Mouse (Mus musculus) midbrain, postnatal 0 days (tissue): ENCODE results near the gene Mrnip. TPM values are rescaled to one million over a fixed set of nuclear protein-coding genes. Genes with fewer than 3 reads are reported as not detected.

Source experiments
- ATAC-seq: fragments of 200-750 bp; cut with Nextera tagmentation; 2 replicates; pipeline ENCODE4 v1.8.0; 2017; ENCODE audit warnings: moderate number of reproducible peaks, mild to moderate bottlenecking, moderate TSS enrichment, moderate library complexity; ENCODE audit not compliant: low FRiP score
- DNase-seq: peaks from one replicate; pipeline ENCODE4 v3.0.0-alpha.2; 2015; ENCODE audit warnings: low spot score
- H3K27ac ChIP-seq: fragments of 300-500 bp; sonication (generic); 2 replicates; pipeline ENCODE4 v1.5.1; 2014; ENCODE audit warnings: low read depth, mild to moderate bottlenecking, low read length, mixed read lengths
- H3K27me3 ChIP-seq: fragments of 300-500 bp; sonication (generic); 2 replicates; pipeline ENCODE4 v1.6.1; 2014; ENCODE audit warnings: low read length, control low read depth, mixed read lengths; ENCODE audit not compliant: insufficient read depth
- H3K36me3 ChIP-seq: fragments of 300-500 bp; sonication (generic); 2 replicates; pipeline ENCODE4 v1.6.1; 2014; ENCODE audit warnings: low read length, control low read depth, mixed read lengths; ENCODE audit not compliant: insufficient read depth
- H3K4me1 ChIP-seq: fragments of 300-500 bp; sonication (generic); 2 replicates; pipeline ENCODE4 v1.6.1; 2014; ENCODE audit warnings: mild to moderate bottlenecking, control low read depth, antibody characterized with exemption, low read length, mixed read lengths; ENCODE audit not compliant: insufficient read depth
- H3K4me2 ChIP-seq: fragments of 300-500 bp; sonication (generic); 2 replicates; pipeline ENCODE4 v1.6.1; 2014; ENCODE audit warnings: low read depth, mild to moderate bottlenecking, low read length, mixed read lengths; ENCODE audit not compliant: poor library complexity, severe bottlenecking
- H3K4me3 ChIP-seq: fragments of 300-500 bp; sonication (generic); 2 replicates; pipeline ENCODE4 v1.5.1; 2014; ENCODE audit warnings: low read depth, mild to moderate bottlenecking, low read length, moderate library complexity
- H3K9ac ChIP-seq: fragments of 300-500 bp; sonication (generic); replicated peaks from 2 replicates; pipeline ENCODE4 v1.6.1; 2014; ENCODE audit warnings: mild to moderate bottlenecking, low read length, moderate library complexity, mixed read lengths; ENCODE audit not compliant: poor library complexity, severe bottlenecking
- H3K9me3 ChIP-seq: fragments of 300-500 bp; sonication (generic); 2 replicates; pipeline ENCODE4 v1.6.1; 2016; ENCODE audit warnings: low read length, control low read depth
- CTCF ChIP-seq: IDR thresholded peaks from 2 replicates; pipeline ENCODE4 v1.5.1; 2016; ENCODE audit warnings: antibody characterized with exemption, mild to moderate bottlenecking
- WGBS: fragments of 180-500 bp; shearing (Covaris S2); extraction: QIAGEN DNeasy Blood & Tissue Kit; methylation state at CpG from one replicate; pipeline ENCODE4 v1.1.7; 2014; 5-methylcytosine and 5-hydroxymethylcytosine counted together
- polyA plus RNA-seq: library from polyadenylated mRNA; unstranded; fragments of >200 nt; fragmentation: Nextera tagmentation; extraction: Ambion mirVana; gene quantifications from 2 replicates; pipeline ENCODE4 v1.2.1, GENCODE M21; 2015
- total RNA-seq: library from RNA; depleted of rRNA; stranded (reverse); fragments of >200 nt; gene quantifications from 2 replicates; pipeline ENCODE4 v1.2.3, GENCODE M21; 2014

Mrnip gene
- total and polyA plus RNA-seq, 2 experiments from 2014 or later = 37.9 to 41.3 TPM

DNA sequence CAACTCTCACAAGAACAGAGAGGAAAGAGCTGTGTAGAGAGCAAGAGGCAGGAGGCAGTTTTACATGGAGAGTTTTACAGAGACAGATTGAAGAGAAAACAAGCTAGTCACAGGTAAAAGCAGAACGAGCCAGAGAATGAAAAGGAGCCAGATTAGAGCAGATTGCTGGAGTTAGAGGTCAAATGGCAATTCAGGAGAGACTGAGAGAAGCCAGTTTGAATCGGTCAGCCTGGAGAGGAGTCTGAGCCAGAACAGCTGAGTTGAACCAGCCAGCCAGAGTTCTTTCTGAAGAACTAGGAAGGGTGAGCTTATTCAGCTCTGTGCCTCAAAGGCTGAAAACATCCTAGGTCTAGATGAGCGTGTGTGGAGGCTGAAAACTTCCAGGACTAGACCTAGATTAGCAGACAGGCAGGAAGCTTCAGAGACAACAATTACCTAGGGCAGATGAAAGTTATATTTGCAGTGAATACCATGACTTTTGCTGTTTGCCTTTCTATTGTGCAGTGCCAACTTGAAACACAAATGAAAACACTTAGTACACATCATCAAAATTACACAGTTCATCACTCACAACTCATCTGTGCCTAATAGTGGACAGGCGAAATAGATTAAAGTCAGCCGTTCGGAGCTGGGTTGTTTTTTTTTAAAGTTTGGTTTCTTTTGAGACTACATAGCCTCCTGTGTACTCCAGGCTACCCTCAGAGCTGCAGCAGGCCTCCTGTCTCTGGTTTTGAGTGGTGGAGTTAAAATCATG is 6.4 kb downstream of the Mrnip start:
- DNase-seq (no peak), ATAC-seq (no peak)
- 82% methylated on average over 6 of the region's 6 CpGs for WGBS
- no peak overlapping the region for H3K9ac ChIP-seq
- no peak for TF ChIP-seq CTCF
- H3K4me1 ChIP-seq = no peaks in the 10 kb centered on the region; the same call in 1 of the 2 replicates
- no peak overlapping the region for H3K4me3 ChIP-seq
- H3K9me3 ChIP-seq = no peaks in the 10 kb centered on the region
- peaks cover 39% of the 10 kb centered on the region for H3K36me3 ChIP-seq
- H3K27me3 ChIP-seq = no peaks in the 10 kb centered on the region
- no peak overlapping the region for H3K4me2 ChIP-seq
- H3K27ac ChIP-seq = no peak overlapping the region

DNA sequence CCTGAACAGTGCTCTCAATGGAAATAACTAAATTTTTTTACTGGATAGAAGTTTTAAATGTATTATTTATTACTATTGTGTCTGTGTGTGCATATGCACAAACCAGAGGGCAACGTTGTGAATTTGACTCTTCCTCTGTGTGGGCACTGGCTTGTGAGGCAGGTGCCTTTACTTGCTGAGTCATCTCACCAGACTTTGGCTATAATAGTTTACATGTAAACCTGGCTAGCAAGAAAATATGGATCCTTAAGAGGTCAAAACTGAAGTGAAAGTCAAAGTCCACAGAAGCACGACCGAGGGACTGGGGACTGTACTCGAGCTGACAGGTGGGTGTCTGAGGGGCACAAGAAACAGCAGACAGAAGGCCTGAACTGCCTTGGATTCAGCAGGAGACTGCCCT is 8.5 kb downstream of the Mrnip start:
- Histone ChIP-seq H3K27me3 (no peaks in the 10 kb centered on the region), H3K9me3 (no peaks in the 10 kb centered on the region), H3K36me3 (peaks cover 33% of the 10 kb centered on the region), H3K9ac (no peak overlapping the region), H3K4me2 (no peak overlapping the region), H3K27ac (no peak overlapping the region), H3K4me1 (no peaks in the 10 kb centered on the region), H3K4me3 (no peak overlapping the region)
- ATAC-seq (no peak), DNase-seq (no peak)
- 88% methylated on average over 4 of the region's 4 CpGs for whole genome bisulfite sequencing
- TF ChIP-seq CTCF = no peak

DNA sequence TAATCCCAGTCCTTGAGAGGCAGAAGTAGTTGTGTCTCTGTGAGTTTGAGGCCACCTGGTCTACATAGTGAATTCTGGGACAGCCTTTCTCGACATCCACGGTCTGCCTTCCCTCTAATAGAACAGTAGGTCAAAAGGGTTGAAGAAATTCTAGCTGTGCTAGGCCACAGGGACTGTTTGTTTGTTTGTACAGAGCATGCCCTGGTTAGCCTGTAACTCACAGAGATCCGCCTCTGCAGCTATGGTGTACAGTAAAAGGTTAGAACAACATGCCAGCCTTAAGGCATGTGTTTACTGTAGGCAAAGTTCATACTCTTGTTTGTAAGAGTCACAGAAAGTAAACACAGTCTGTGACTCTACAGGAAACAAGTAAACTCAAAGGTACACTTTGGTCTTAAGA is 10.5 kb downstream of the Mrnip start:
- DNase-seq (no peak), ATAC-seq (no peak)
- H3K4me2 ChIP-seq = no peak overlapping the region
- H3K9ac ChIP-seq = no peak overlapping the region
- H3K9me3 ChIP-seq = no peaks in the 10 kb centered on the region
- H3K27me3 ChIP-seq = no peaks in the 10 kb centered on the region
- H3K27ac ChIP-seq = no peak overlapping the region
- H3K4me1 ChIP-seq = no peaks in the 10 kb centered on the region
- no peak overlapping the region for H3K4me3 ChIP-seq
- WGBS = 86% methylated on average over 3 of the region's 3 CpGs
- TF ChIP-seq CTCF = no peak
- peaks cover 25% of the 10 kb centered on the region; the same call in 1 of the 2 replicates for H3K36me3 ChIP-seq

DNA sequence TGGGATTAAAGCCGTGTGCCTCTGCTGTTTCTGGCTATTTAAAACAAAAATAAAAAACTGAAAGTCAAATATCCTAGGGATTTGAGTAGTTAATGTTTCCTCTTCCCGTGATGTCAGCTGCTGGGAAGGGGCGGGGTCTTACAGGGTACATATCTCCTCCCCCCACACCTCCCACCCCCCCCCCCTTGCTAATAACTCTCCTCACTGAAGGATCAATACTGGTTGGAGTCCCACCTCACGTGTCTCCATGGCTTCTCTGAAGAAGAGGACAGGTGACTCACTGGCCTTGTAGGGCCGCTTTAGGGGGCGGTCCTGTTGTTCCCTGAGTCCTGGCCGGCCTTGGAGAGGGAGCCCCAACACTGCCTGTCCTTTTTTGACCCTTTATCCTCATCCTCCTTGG is 14.4 kb downstream of the Mrnip start:
- no peak overlapping the region for H3K4me2 ChIP-seq
- ATAC-seq (no peak), DNase-seq (no peak)
- no peak overlapping the region for H3K4me3 ChIP-seq
- H3K36me3 ChIP-seq = peaks cover 14% of the 10 kb centered on the region; the same call in 1 of the 2 replicates
- no peak overlapping the region for H3K9ac ChIP-seq
- no peaks in the 10 kb centered on the region for H3K4me1 ChIP-seq
- TF ChIP-seq CTCF = no peak
- WGBS = 79% methylated on average over 7 of the region's 7 CpGs
- H3K27ac ChIP-seq = no peak overlapping the region
- no peaks in the 10 kb centered on the region for H3K27me3 ChIP-seq
- H3K9me3 ChIP-seq = no peaks in the 10 kb centered on the region

DNA sequence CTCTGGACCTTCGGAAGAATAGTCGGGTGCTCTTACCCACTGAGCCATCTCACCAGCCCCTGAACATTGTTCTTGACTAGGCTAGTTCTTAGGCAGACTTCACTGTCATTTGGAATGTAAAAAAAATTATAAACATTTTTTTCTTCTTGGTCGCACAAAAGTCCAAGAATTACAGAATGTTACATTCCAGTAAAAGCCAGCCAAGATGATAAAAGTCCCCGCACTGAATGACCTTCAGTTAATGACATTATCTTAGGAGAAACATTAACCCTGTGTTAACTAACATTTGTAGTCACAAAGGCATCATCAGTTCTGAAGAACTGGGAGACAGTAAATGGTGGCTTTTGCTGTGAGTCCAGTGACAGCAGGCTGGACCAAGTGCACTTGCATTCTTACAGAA is 16.1 kb downstream of the Mrnip start:
- no peak overlapping the region for H3K9ac ChIP-seq
- no peaks in the 10 kb centered on the region for H3K4me1 ChIP-seq
- WGBS = 86% methylated on average over 4 of the region's 4 CpGs
- no peaks in the 10 kb centered on the region for H3K9me3 ChIP-seq
- no peak overlapping the region for H3K4me2 ChIP-seq
- ATAC-seq = no peak
- H3K4me3 ChIP-seq = no peak overlapping the region
- H3K27me3 ChIP-seq = no peaks in the 10 kb centered on the region
- no peak for DNase-seq
- TF ChIP-seq CTCF = no peak
- H3K27ac ChIP-seq = no peak overlapping the region
- H3K36me3 ChIP-seq = peaks cover 15% of the 10 kb centered on the region; the same call in 1 of the 2 replicates

DNA sequence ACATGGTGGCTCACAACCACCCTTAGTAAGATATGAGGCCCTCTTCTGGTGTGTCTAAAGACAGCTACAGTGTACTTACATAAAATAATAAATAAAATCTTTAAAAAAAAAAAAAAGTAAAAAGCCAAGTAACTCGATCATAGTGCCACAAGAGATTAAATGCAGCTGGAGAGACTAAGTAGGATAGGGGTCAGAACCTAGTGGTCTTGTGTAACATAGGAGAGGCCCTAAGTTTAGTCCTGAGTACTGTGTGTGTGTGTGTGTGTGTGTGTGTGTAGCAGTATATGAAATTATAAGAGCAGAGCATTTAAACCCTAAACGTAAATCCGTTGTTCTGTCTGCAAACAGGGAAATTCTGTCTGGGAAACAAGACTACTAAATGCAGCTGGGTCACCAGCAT is 18.0 kb downstream of the Mrnip start:
- Histone ChIP-seq H3K36me3 (peaks cover 20% of the 10 kb centered on the region), H3K4me1 (no peaks in the 10 kb centered on the region), H3K27me3 (no peaks in the 10 kb centered on the region), H3K9ac (no peak overlapping the region), H3K27ac (no peak overlapping the region), H3K9me3 (no peaks in the 10 kb centered on the region), H3K4me2 (no peak overlapping the region), H3K4me3 (no peak overlapping the region)
- DNase-seq = no peak
- 92% methylated on average over 3 of the region's 3 CpGs for WGBS
- no peak for TF ChIP-seq CTCF
- no peak for ATAC-seq
